Mouse (Mus musculus) stomach, postnatal 0 days (tissue): ENCODE measurements around the gene Gm30191.

Experiments used
- CTCF ChIP-seq: IDR thresholded peaks from 2 replicates; pipeline ENCODE4 v1.5.1; 2016; ENCODE audit warnings: antibody characterized with exemption, low read depth, mild to moderate bottlenecking, moderate library complexity
- EP300 ChIP-seq: optimal IDR thresholded peaks from 2 replicates; pipeline ENCODE3; 2016; ENCODE audit warnings: antibody characterized with exemption

GRCm38 (mm10) chr4:134258354-134258753, 11.6 kb downstream of the Gm30191 start:
- TF ChIP-seq CTCF (no peak), EP300 (no peak)
